Mouse (Mus musculus): ENCODE data around the gene Dera. TPM values are rescaled to one million over a fixed set of nuclear protein-coding genes. Genes with fewer than 3 reads are reported as not detected.

Gene Dera
- polyA plus RNA-seq, 1 experiment from 2014 or later = 67.1 TPM

DNA sequence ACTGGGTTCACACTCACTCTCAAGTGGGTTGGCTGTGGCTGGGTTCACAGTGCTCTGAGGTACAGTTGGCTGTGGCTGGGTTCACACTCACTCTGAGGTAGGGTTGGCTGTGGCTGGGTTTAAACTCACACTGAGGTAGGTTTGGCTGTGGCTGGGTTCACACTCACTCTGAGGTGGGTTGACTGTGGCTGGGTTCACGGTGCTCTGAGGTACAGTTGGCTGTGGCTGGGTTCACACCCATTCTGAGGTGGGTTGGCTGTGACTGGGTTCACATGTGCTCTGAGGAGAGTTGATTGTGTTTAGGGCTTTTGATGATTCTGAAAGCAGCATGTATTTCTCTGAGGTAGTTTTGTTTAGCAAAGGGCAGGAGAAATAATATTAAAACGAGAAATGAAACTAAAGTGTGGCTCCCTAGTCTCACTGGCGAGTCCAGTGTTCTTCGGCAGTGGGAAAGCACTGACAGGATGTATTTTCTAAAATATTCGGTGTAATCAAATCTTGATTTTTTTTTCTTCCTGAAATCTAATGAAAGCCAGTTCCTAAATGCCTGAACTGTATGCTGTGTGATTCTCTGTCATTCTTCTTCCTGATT, 70.8 kb downstream of the Dera start:
- 87% methylated on average over 5 of the region's 5 CpGs for WGBS
- H3K4me1 ChIP-seq (replicated peaks; ENCODE audit: control insufficient read depth, insufficient read depth, low read length) = no peaks in the 10 kb centered on the region
- H3K9ac ChIP-seq (ENCODE audit: low read length) = no peak overlapping the region
- H3K9me3 ChIP-seq (ENCODE audit: control insufficient read depth, low read length) = no peaks in the 10 kb centered on the region
- ATAC-seq (replicated peaks; ENCODE audit: low FRiP score, low TSS enrichment, low read depth) (no peak), DNase-seq (ENCODE audit: low spot score) (no peak)
- no peak overlapping the region for H3K4me3 ChIP-seq (ENCODE audit: low read depth, low read length)
- H3K4me2 ChIP-seq (ENCODE audit: low read length) = no peak overlapping the region
- H3K27ac ChIP-seq (ENCODE audit: low read depth) = no peak overlapping the region
- no peaks in the 10 kb centered on the region for H3K27me3 ChIP-seq (replicated peaks; ENCODE audit: control insufficient read depth, insufficient read depth, low read length)
- no peaks in the 10 kb centered on the region for H3K36me3 ChIP-seq (ENCODE audit: control insufficient read depth, insufficient read depth, low read length)

DNA sequence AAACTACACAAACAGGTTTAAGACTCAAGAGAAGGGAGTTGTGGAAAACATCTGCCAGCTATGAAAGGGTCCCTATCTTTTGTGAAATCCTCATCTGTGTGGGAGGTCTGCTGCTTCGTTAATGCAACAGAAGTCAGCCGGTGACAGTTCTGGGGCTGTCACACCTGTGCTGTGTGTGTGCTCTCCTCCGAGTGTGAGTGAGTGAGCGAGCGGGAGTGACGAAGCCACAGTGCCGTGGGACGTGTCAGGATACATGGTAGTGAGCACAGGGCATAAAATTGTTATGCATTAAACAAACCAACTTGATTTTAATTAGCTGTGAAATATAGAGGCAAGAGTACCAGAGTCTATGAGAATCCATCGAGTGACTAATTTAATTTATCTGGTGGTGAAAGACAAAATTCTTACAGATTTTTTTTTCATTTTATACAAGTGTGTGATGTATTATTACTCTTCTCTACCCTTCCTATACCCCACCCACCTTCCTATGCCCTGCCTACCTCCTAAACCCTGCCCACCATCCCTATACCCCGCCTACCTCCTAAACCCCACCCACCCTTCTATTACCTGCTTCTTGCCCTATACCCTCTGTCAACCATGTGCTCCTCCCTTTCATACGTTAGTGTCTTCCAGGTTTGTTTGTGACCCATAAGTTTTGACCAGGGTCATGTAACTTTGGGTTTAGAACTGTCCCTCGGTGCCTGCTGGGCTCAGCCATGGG, 74.9 kb downstream of the Dera start:
- WGBS = 89% methylated on average over 12 of the region's 12 CpGs

DNA sequence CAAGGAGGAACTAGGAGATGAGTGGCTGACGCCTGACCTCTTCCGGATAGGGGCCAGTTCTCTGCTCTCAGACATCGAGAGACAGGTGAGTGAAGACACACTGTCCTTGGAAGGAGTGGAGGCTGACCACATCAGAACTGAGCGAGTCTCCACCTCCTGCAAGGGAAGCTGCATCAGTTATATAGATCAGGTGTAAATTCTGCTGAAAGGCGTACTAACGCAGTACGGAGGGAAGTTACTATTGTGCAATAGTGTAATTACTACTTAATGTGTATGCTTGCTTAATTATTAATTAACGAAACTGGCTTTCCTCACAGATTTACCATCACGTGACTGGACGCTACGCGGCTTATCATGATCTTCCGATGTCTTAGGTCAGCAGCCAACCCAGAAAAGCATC, 82.5 kb downstream of the Dera start:
- Histone ChIP-seq H3K4me1 (replicated peaks; ENCODE audit: control insufficient read depth, insufficient read depth, low read length) (no peaks in the 10 kb centered on the region), H3K27ac (ENCODE audit: low read depth) (no peak overlapping the region), H3K9ac (ENCODE audit: low read length) (no peak overlapping the region), H3K4me2 (ENCODE audit: low read length) (no peak overlapping the region), H3K9me3 (ENCODE audit: control insufficient read depth, low read length) (no peaks in the 10 kb centered on the region), H3K36me3 (ENCODE audit: control insufficient read depth, insufficient read depth, low read length) (no peaks in the 10 kb centered on the region), H3K27me3 (replicated peaks; ENCODE audit: control insufficient read depth, insufficient read depth, low read length) (no peaks in the 10 kb centered on the region), H3K4me3 (ENCODE audit: low read depth, low read length) (no peak overlapping the region)
- DNase-seq (ENCODE audit: low spot score) (no peak), ATAC-seq (replicated peaks; ENCODE audit: low FRiP score, low TSS enrichment, low read depth) (no peak)
- 94% methylated on average over 13 of the region's 13 CpGs for WGBS

More for the DNA sequence above, 74.9 kb downstream of the Dera start:
- Histone ChIP-seq H3K4me2 (ENCODE audit: low read length) (no peak overlapping the region), H3K27ac (ENCODE audit: low read depth) (no peak overlapping the region), H3K9me3 (ENCODE audit: control insufficient read depth, low read length) (no peaks in the 10 kb centered on the region), H3K27me3 (replicated peaks; ENCODE audit: control insufficient read depth, insufficient read depth, low read length) (no peaks in the 10 kb centered on the region), H3K4me3 (ENCODE audit: low read depth, low read length) (no peak overlapping the region), H3K4me1 (replicated peaks; ENCODE audit: control insufficient read depth, insufficient read depth, low read length) (no peaks in the 10 kb centered on the region), H3K36me3 (ENCODE audit: control insufficient read depth, insufficient read depth, low read length) (no peaks in the 10 kb centered on the region), H3K9ac (ENCODE audit: low read length) (no peak overlapping the region)
- ATAC-seq (replicated peaks; ENCODE audit: low FRiP score, low TSS enrichment, low read depth) (no peak), DNase-seq (ENCODE audit: low spot score) (no peak)

GRCm38 (mm10) chr6:137843337-137843736, 89.0 kb downstream of the Dera start:
- H3K4me1 ChIP-seq (replicated peaks; ENCODE audit: control insufficient read depth, insufficient read depth, low read length) = no peaks in the 10 kb centered on the region
- no peak overlapping the region for H3K27ac ChIP-seq (ENCODE audit: low read depth)
- H3K4me3 ChIP-seq (ENCODE audit: low read depth, low read length) = no peak overlapping the region
- no peak overlapping the region for H3K4me2 ChIP-seq (ENCODE audit: low read length)
- no peak overlapping the region for H3K9ac ChIP-seq (ENCODE audit: low read length)
- H3K9me3 ChIP-seq (ENCODE audit: control insufficient read depth, low read length) = no peaks in the 10 kb centered on the region
- H3K36me3 ChIP-seq (ENCODE audit: control insufficient read depth, insufficient read depth, low read length) = no peaks in the 10 kb centered on the region
- ATAC-seq (replicated peaks; ENCODE audit: low FRiP score, low TSS enrichment, low read depth) = no peak
- 86% methylated on average over 3 of the region's 3 CpGs for WGBS
- no peaks in the 10 kb centered on the region for H3K27me3 ChIP-seq (replicated peaks; ENCODE audit: control insufficient read depth, insufficient read depth, low read length)
- DNase-seq (ENCODE audit: low spot score) = no peak

- H3K4me2 ChIP-seq (ENCODE audit: low read length) = no peak overlapping the region
- no peaks in the 10 kb centered on the region for H3K36me3 ChIP-seq (ENCODE audit: control insufficient read depth, insufficient read depth, low read length)
- H3K4me1 ChIP-seq (replicated peaks; ENCODE audit: control insufficient read depth, insufficient read depth, low read length) = no peaks in the 10 kb centered on the region
- H3K27me3 ChIP-seq (replicated peaks; ENCODE audit: control insufficient read depth, insufficient read depth, low read length) = no peaks in the 10 kb centered on the region
- H3K9me3 ChIP-seq (ENCODE audit: control insufficient read depth, low read length) = peaks cover 7% of the 10 kb centered on the region; the same call in 1 of the 2 replicates
- no peak overlapping the region for H3K27ac ChIP-seq (ENCODE audit: low read depth)
- 88% methylated on average over 10 of the region's 10 CpGs for WGBS
- ATAC-seq (replicated peaks; ENCODE audit: low FRiP score, low TSS enrichment, low read depth) (no peak), DNase-seq (ENCODE audit: low spot score) (no peak)
- no peak overlapping the region for H3K9ac ChIP-seq (ENCODE audit: low read length)
- no peak overlapping the region for H3K4me3 ChIP-seq (ENCODE audit: low read depth, low read length)
Measured at GRCm38 (mm10) chr6:137857198-137858194, 103.2 kb downstream of the Dera start.

DNA sequence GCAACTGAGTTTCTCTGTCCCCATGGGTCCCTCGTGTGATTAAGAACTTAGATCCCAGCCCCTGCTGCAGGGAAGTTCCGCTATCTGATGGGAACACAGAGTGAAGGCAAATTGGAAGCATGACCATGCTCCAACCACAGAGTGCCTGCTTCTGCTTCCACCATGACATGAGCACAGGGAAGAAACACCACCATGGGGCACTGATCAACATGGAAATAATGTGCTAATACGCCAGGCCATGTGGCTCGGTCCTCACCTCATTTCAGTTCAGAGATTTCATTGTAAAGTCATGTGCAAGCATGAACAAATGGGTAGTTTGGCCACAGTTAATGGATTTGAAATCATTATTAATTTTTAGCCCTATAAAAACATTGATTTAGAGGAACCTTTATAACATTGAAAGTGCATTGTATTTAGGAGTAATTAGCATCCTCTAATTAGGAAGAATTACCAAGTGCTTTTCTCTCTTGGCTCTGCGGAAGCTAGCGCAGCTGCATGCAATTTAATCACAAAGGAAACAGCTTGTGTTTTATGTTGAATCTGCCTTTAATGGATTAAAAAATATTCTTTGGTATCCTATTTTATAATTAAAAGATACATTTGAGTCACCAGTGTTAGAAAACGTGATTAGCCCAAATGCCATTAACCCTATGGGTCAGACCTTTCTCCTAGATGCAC, 115.7 kb downstream of the Dera start:
- Histone ChIP-seq H3K4me2 (ENCODE audit: low read length) (no peak overlapping the region), H3K4me3 (ENCODE audit: low read depth, low read length) (no peak overlapping the region), H3K4me1 (replicated peaks; ENCODE audit: control insufficient read depth, insufficient read depth, low read length) (no peaks in the 10 kb centered on the region), H3K9me3 (ENCODE audit: control insufficient read depth, low read length) (no peaks in the 10 kb centered on the region), H3K36me3 (ENCODE audit: control insufficient read depth, insufficient read depth, low read length) (no peaks in the 10 kb centered on the region), H3K9ac (ENCODE audit: low read length) (no peak overlapping the region), H3K27me3 (replicated peaks; ENCODE audit: control insufficient read depth, insufficient read depth, low read length) (no peaks in the 10 kb centered on the region), H3K27ac (ENCODE audit: low read depth) (no peak overlapping the region)
- 89% methylated on average over 7 of the region's 7 CpGs for WGBS
- DNase-seq (ENCODE audit: low spot score) = no peak
- no peak for ATAC-seq (replicated peaks; ENCODE audit: low FRiP score, low TSS enrichment, low read depth)

GRCm38 (mm10) chr6:137870667-137871066, 116.3 kb downstream of the Dera start:
- no peaks in the 10 kb centered on the region for H3K9me3 ChIP-seq (ENCODE audit: control insufficient read depth, low read length)
- no peak overlapping the region for H3K4me3 ChIP-seq (ENCODE audit: low read depth, low read length)
- WGBS = 86% methylated on average over 6 of the region's 6 CpGs
- no peak for ATAC-seq (replicated peaks; ENCODE audit: low FRiP score, low TSS enrichment, low read depth)
- DNase-seq (ENCODE audit: low spot score) = no peak
- no peaks in the 10 kb centered on the region for H3K4me1 ChIP-seq (replicated peaks; ENCODE audit: control insufficient read depth, insufficient read depth, low read length)
- H3K9ac ChIP-seq (ENCODE audit: low read length) = no peak overlapping the region
- H3K4me2 ChIP-seq (ENCODE audit: low read length) = no peak overlapping the region
- H3K27ac ChIP-seq (ENCODE audit: low read depth) = no peak overlapping the region
- H3K27me3 ChIP-seq (replicated peaks; ENCODE audit: control insufficient read depth, insufficient read depth, low read length) = no peaks in the 10 kb centered on the region
- no peaks in the 10 kb centered on the region for H3K36me3 ChIP-seq (ENCODE audit: control insufficient read depth, insufficient read depth, low read length)

DNA sequence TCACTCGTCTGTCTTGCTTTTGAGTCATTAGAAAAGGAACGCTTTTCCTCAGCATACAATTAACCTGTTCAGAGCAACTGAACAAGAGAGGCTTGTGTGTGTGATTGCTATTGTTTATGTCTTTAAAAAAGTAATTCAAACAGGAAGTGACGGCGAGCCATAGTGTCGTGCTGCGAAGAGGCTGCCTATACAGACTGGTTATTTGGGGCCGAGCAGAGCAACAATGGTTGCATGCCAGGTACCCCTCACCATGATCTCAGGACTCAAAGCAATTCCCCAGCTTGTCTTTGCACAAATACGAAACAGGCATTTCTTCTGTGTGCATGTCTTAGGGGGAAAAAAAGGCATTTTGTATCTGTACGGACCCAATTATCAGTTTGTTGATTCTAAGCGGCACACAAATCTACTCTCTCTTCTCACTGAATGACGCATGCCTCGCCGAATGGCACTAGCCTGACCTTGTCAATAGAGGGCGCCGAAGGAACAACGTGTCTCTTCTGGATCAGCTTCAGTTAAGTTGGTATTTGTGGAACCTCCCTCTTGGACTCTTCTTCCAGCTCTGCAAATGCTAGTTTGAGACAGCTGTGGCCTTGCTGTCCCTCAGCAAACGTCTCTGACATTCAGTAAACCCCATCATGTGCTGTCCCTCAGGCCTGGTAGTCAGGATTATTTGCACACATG, 117.8 kb downstream of the Dera start:
- Histone ChIP-seq H3K4me1 (replicated peaks; ENCODE audit: control insufficient read depth, insufficient read depth, low read length) (no peaks in the 10 kb centered on the region), H3K4me2 (ENCODE audit: low read length) (0 out of 2 replicates have a peak overlapping the region, but pooled peaks have one; percentile 14), H3K36me3 (ENCODE audit: control insufficient read depth, insufficient read depth, low read length) (no peaks in the 10 kb centered on the region), H3K9ac (ENCODE audit: low read length) (no peak overlapping the region), H3K9me3 (ENCODE audit: control insufficient read depth, low read length) (no peaks in the 10 kb centered on the region), H3K4me3 (ENCODE audit: low read depth, low read length) (no peak overlapping the region), H3K27ac (ENCODE audit: low read depth) (no peak overlapping the region), H3K27me3 (replicated peaks; ENCODE audit: control insufficient read depth, insufficient read depth, low read length) (no peaks in the 10 kb centered on the region)
- ATAC-seq (replicated peaks; ENCODE audit: low FRiP score, low TSS enrichment, low read depth) (peak; percentile 55; the same call in 1 of the 2 replicates), DNase-seq (ENCODE audit: low spot score) (peak; percentile 69)
- 37% methylated on average over 17 of the region's 17 CpGs for WGBS

Measured in intestine, embryonic 14.5 days (tissue).